Mouse (Mus musculus) limb, embryonic 15.5 days (tissue): ENCODE measurements around the gene Suclg1. TPM values are rescaled to one million over a fixed set of nuclear protein-coding genes. Genes with fewer than 3 reads are reported as not detected.

Source experiments
- ATAC-seq: fragments of 200-750 bp; cut with Nextera tagmentation; 2 replicates; pipeline ENCODE4 v1.8.0; 2017; ENCODE audit warnings: low read depth, moderate TSS enrichment; ENCODE audit not compliant: insufficient number of reproducible peaks, low FRiP score, low TSS enrichment
- H3K27ac ChIP-seq: fragments of 300-500 bp; sonication (generic); 2 replicates; pipeline ENCODE4 v1.5.1; 2015; ENCODE audit warnings: moderate library complexity, mild to moderate bottlenecking, inconsistent platforms
- H3K27me3 ChIP-seq: fragments of 300-500 bp; sonication (generic); 2 replicates; pipeline ENCODE4 v1.6.1; 2015; ENCODE audit warnings: inconsistent platforms
- H3K36me3 ChIP-seq: fragments of 300-500 bp; sonication (generic); 2 replicates; pipeline ENCODE4 v1.6.1; 2015; ENCODE audit warnings: inconsistent platforms
- H3K4me1 ChIP-seq: fragments of 300-500 bp; sonication (generic); 2 replicates; pipeline ENCODE4 v1.6.1; 2015; ENCODE audit warnings: inconsistent platforms
- H3K4me2 ChIP-seq: fragments of 300-500 bp; sonication (generic); 2 replicates; pipeline ENCODE4 v1.6.1; 2015; ENCODE audit warnings: mild to moderate bottlenecking, inconsistent platforms
- H3K4me3 ChIP-seq: fragments of 300-500 bp; sonication (generic); 2 replicates; pipeline ENCODE4 v1.5.1; 2015; ENCODE audit warnings: mild to moderate bottlenecking, inconsistent platforms
- H3K9ac ChIP-seq: fragments of 300-500 bp; sonication (generic); 2 replicates; pipeline ENCODE4 v1.6.1; 2015; ENCODE audit warnings: inconsistent platforms
- H3K9me3 ChIP-seq: fragments of 300-500 bp; sonication (generic); 2 replicates; pipeline ENCODE4 v1.6.1; 2016; ENCODE audit warnings: inconsistent platforms
- WGBS: fragments of 180-500 bp; shearing (Covaris S2); methylation state at CpG from one replicate; pipeline ENCODE4 v1.1.7; 2015; 5-methylcytosine and 5-hydroxymethylcytosine counted together
- polyA plus RNA-seq: library from polyadenylated mRNA; unstranded; fragments of >200 nt; fragmentation: Nextera tagmentation; extraction: Ambion mirVana; gene quantifications from 2 replicates; pipeline ENCODE4 v1.2.1, GENCODE M21; 2015

The Suclg1 gene
- polyA plus RNA-seq, 1 experiment from 2014 or later = 145 TPM

DNA sequence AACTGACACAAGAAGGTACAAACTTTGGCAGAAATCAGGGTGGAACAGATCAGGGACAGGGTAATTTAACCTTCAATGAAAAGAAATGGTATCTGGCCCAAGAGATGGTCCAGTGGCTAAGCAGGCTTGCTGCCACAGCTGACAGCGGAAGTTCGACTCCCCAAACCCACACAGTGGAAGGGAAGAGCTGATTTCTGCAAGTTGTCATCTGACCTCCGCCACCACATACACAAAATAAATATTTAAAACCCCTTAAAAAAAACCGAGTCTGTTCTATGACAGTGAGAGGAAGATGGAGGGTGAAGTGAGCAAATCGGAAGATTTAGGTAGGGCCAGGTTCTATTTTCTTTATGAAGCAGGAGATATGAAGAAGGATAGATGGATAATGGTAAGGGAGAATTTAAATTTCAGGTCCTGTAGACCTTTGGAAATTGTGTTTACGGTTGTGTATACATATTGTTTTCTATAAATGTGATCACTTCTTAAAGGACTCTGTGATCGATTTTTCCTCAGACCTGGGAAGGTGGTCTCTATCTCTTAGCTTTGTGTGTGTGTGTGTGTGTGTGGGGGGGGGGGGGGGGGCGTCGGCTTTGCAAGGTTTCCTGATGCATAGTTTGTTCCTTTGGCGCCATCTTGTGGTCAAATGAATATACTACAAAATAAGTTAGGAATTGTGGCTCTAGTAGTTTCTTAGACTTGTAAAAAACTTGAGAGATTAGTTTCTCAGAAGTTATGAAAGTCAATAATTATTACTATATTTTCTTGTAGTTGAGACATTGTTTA, 20.6 kb upstream of the Suclg1 start:
- Histone ChIP-seq H3K9me3 (no peaks in the 10 kb centered on the region), H3K27ac (no peak overlapping the region), H3K4me3 (no peak overlapping the region), H3K9ac (no peak overlapping the region), H3K4me2 (no peak overlapping the region), H3K36me3 (no peaks in the 10 kb centered on the region), H3K4me1 (peaks cover 12% of the 10 kb centered on the region), H3K27me3 (no peaks in the 10 kb centered on the region)
- WGBS = 39% methylated on average over 10 of the region's 10 CpGs
- no peak for ATAC-seq

GRCm38 (mm10) chr6:73228408-73228807, 19.8 kb upstream of the Suclg1 start:
- 11% methylated on average over 4 of the region's 4 CpGs for WGBS
- no peaks in the 10 kb centered on the region for H3K36me3 ChIP-seq
- H3K4me1 ChIP-seq = peaks cover 6% of the 10 kb centered on the region; the same call in 1 of the 2 replicates
- ATAC-seq = peak; percentile 63; the same call in 1 of the 2 replicates
- H3K9ac ChIP-seq = no peak overlapping the region
- no peak overlapping the region for H3K4me3 ChIP-seq
- H3K4me2 ChIP-seq = no peak overlapping the region
- H3K27ac ChIP-seq = peak overlapping the region; percentile 59; the same call in 1 of the 2 replicates
- H3K27me3 ChIP-seq = no peaks in the 10 kb centered on the region
- H3K9me3 ChIP-seq = no peaks in the 10 kb centered on the region

DNA sequence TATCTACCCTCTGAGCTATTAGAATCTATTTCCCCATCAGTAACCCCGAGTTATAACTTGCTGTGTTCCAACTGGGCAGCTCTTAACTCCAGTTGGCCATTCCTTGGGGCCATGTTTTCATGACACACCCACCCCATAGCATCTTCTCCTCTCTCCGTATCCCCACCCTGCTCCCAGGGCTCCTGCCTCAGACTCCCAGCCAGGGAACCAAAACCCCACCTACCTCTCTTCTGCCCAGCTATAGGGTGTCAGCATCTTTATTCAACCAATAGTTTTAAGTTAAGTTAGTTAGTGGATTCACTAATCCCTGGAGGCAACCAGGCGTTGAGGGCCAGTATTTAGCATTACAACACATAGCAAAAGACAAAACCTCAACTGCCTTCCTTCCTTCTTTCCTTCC, 19.3 kb upstream of the Suclg1 start:
- no peak for ATAC-seq
- H3K4me3 ChIP-seq = no peak overlapping the region

GRCm38 (mm10) chr6:73232152-73232584, 16.0 kb upstream of the Suclg1 start:
- Histone ChIP-seq H3K4me2 (no peak overlapping the region), H3K36me3 (no peaks in the 10 kb centered on the region), H3K4me1 (peaks cover 6% of the 10 kb centered on the region; the same call in 1 of the 2 replicates), H3K9ac (no peak overlapping the region), H3K4me3 (no peak overlapping the region), H3K9me3 (no peaks in the 10 kb centered on the region), H3K27ac (no peak overlapping the region), H3K27me3 (no peaks in the 10 kb centered on the region)
- ATAC-seq = no peak
- WGBS = 86% methylated on average over 12 of the region's 12 CpGs

More for the DNA sequence above, 19.3 kb upstream of the Suclg1 start:
- Histone ChIP-seq H3K36me3 (no peaks in the 10 kb centered on the region), H3K9me3 (no peaks in the 10 kb centered on the region), H3K9ac (no peak overlapping the region), H3K4me2 (no peak overlapping the region), H3K27me3 (no peaks in the 10 kb centered on the region), H3K27ac (peak overlapping the region; percentile 59; the same call in 1 of the 2 replicates), H3K4me1 (peaks cover 6% of the 10 kb centered on the region; the same call in 1 of the 2 replicates)
- WGBS = 54% methylated on average over 3 of the region's 3 CpGs

DNA sequence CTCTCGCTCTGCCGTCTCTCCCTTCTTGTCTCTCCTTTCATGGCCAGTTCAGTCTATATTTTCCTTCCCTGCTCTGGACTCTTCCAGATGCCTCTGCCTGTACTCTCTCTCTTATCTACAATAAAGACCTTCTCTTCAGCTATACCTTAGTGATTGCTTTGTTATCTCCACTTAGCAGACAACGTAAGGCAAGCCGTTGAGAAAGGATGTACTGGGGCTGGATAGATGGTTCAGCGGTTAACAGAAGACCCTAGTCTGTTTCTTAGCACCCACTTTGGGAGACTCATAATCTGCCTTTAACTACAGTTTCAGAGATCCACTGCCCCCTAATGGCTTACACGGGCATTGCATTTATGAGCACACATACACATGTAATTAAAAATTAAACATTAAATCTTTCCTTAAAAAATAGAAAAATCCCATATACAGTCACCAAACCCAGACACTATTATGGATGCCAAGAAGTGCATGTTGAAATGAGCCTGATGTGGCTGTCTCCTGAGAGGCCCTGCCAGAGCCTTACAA, 14.9 kb upstream of the Suclg1 start:
- Histone ChIP-seq H3K9ac (no peak overlapping the region), H3K4me3 (no peak overlapping the region), H3K4me1 (peaks cover 6% of the 10 kb centered on the region; the same call in 1 of the 2 replicates), H3K27me3 (no peaks in the 10 kb centered on the region), H3K9me3 (no peaks in the 10 kb centered on the region; the same call in 1 of the 2 replicates), H3K4me2 (no peak overlapping the region), H3K36me3 (no peaks in the 10 kb centered on the region), H3K27ac (no peak overlapping the region)
- 89% methylated on average over 6 of the region's 6 CpGs for whole genome bisulfite sequencing
- ATAC-seq = no peak

GRCm38 (mm10) chr6:73234302-73234900, 13.8 kb upstream of the Suclg1 start:
- WGBS = 68% methylated on average over 6 of the region's 6 CpGs
- H3K4me1 ChIP-seq = no peaks in the 10 kb centered on the region
- no peak for ATAC-seq
- H3K9ac ChIP-seq = no peak overlapping the region
- H3K27me3 ChIP-seq = no peaks in the 10 kb centered on the region
- no peak overlapping the region for H3K4me3 ChIP-seq
- no peaks in the 10 kb centered on the region; the same call in 1 of the 2 replicates for H3K9me3 ChIP-seq
- no peak overlapping the region for H3K27ac ChIP-seq
- no peak overlapping the region for H3K4me2 ChIP-seq
- H3K36me3 ChIP-seq = no peaks in the 10 kb centered on the region

DNA sequence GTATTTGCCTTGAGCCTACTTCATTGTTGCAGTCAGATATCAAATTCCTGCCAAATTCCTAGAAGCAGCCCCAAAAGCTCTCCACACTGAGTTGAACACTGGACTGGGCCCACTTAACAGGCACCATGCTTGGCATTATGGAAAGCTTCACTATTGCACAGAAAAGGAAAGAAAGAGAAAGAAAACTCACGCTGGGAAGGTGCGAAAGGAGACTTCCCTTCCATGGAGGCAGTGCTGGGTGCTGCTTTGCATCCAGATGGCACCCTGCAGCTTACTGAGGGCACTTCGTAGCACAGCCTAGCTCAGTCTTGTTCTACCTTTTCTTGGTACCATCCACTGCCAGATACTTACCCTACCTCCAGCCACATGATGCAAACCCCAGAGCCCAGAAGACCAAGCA, 12.5 kb upstream of the Suclg1 start:
- no peak overlapping the region for H3K4me3 ChIP-seq
- no peaks in the 10 kb centered on the region for H3K36me3 ChIP-seq
- H3K9me3 ChIP-seq = no peaks in the 10 kb centered on the region; the same call in 1 of the 2 replicates
- H3K9ac ChIP-seq = no peak overlapping the region
- WGBS = 66% methylated on average over 3 of the region's 3 CpGs
- no peak overlapping the region for H3K27ac ChIP-seq
- H3K4me2 ChIP-seq = no peak overlapping the region
- H3K4me1 ChIP-seq = no peaks in the 10 kb centered on the region
- no peak for ATAC-seq
- no peaks in the 10 kb centered on the region for H3K27me3 ChIP-seq

- Histone ChIP-seq H3K27ac (no peak overlapping the region), H3K27me3 (no peaks in the 10 kb centered on the region), H3K4me1 (peaks cover 7% of the 10 kb centered on the region), H3K4me2 (no peak overlapping the region), H3K36me3 (0 out of 2 replicates have a peak, but pooled peaks cover 3% of the 10 kb centered on the region), H3K9me3 (no peaks in the 10 kb centered on the region), H3K9ac (no peak overlapping the region), H3K4me3 (no peak overlapping the region)
- 80% methylated on average over 2 of the region's 2 CpGs for WGBS
- no peak for ATAC-seq
Observed at GRCm38 (mm10) chr6:73246821-73247220, 1.4 kb upstream of the Suclg1 start.

DNA sequence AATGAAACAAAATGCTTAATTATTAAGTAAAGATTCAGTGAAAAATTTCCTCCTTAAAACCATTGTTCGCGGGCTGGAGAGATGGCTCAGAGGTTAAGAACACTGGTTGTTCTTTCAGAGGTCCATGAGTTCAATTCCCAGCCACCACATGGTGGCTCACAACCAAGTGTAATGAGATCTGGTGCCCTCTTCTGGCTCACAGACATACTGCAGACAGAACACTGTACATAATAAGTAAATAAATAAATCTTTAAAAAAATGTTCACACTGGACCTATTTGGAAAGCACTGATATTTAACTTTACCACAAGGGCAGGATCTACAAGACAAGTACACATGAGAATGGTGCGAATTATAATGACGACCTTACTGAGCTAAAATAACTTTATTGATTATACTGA, 730 bp upstream of the Suclg1 start:
- H3K27me3 ChIP-seq = no peaks in the 10 kb centered on the region
- no peaks in the 10 kb centered on the region for H3K9me3 ChIP-seq
- no peak overlapping the region for H3K27ac ChIP-seq
- H3K36me3 ChIP-seq = 0 out of 2 replicates have a peak, but pooled peaks cover 3% of the 10 kb centered on the region
- ATAC-seq = no peak
- H3K4me1 ChIP-seq = peaks cover 7% of the 10 kb centered on the region
- WGBS = 44% methylated on average over 4 of the region's 4 CpGs
- peak overlapping the region; percentile 96 for H3K4me3 ChIP-seq
- no peak overlapping the region for H3K9ac ChIP-seq
- H3K4me2 ChIP-seq = peak overlapping the region; percentile 76

DNA sequence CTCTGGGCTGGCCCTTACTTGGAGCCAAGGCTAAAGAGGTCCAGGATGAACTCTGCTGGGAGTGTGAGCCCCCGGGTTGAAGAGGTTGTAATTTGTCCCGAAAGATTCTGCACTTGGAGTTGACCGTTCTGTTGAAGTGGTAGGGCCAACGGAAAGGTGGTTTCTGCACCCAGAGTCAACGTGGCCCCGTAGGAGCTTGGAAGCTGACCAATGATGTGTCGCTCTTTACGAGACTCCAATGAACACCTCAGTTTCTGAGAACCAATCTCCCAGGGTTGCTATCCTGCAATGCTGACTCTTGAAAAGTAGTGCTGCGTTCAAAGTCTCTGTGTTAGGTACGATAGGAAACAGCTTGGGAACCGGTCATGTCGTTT, 854 bp downstream of the Suclg1 start:
- Histone ChIP-seq H3K27ac (peak overlapping the region; percentile 77; the same call in 1 of the 2 replicates), H3K9ac (peak overlapping the region; percentile 95), H3K36me3 (0 out of 2 replicates have a peak, but pooled peaks cover 3% of the 10 kb centered on the region), H3K9me3 (no peaks in the 10 kb centered on the region), H3K27me3 (no peaks in the 10 kb centered on the region), H3K4me3 (peak overlapping the region; percentile 96), H3K4me1 (peaks cover 7% of the 10 kb centered on the region), H3K4me2 (peak overlapping the region; percentile 76)
- 3% methylated on average over 12 of the region's 12 CpGs for WGBS
- ATAC-seq = no peak

GRCm38 (mm10) chr6:73249851-73250250, 1.7 kb downstream of the Suclg1 start:
- Histone ChIP-seq H3K9ac (no peak overlapping the region), H3K4me2 (0 out of 2 replicates have a peak overlapping the region, but pooled peaks have one; percentile 76), H3K4me3 (peak overlapping the region; percentile 96; the same call in 1 of the 2 replicates), H3K36me3 (0 out of 2 replicates have a peak, but pooled peaks cover 3% of the 10 kb centered on the region), H3K9me3 (no peaks in the 10 kb centered on the region), H3K4me1 (peaks cover 11% of the 10 kb centered on the region), H3K27ac (no peak overlapping the region), H3K27me3 (no peaks in the 10 kb centered on the region)
- WGBS = 78% methylated on average over 4 of the region's 4 CpGs
- no peak for ATAC-seq

DNA sequence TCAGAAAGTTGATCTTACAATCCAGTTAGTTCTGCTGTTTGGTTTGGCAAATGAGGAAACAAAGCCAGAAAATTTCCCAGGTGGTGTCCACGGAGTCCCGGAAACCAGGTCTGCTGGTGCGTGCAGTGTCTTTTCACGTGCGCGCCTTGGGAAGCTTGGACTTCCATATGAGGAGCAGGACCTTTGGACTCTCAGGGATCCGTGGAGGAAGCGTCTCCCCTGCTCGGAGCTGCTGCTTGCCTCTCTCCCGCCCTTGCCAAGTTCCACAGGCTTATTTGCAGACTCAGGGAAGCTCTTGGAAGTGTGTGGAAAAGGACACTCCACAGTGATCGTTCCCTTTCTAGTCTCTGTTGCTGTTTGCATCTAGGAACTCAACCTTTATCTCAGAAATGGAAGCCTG, 3.2 kb downstream of the Suclg1 start:
- Histone ChIP-seq H3K9me3 (no peaks in the 10 kb centered on the region), H3K36me3 (0 out of 2 replicates have a peak, but pooled peaks cover 3% of the 10 kb centered on the region), H3K9ac (no peak overlapping the region), H3K27ac (no peak overlapping the region), H3K4me3 (no peak overlapping the region), H3K4me2 (no peak overlapping the region), H3K4me1 (peaks cover 13% of the 10 kb centered on the region), H3K27me3 (no peaks in the 10 kb centered on the region)
- ATAC-seq = no peak
- 90% methylated on average over 11 of the region's 11 CpGs for WGBS
